Mouse (Mus musculus): Measurements from ENCODE around the gene Cfap54. TPM values are rescaled to one million over a fixed set of nuclear protein-coding genes. Genes with fewer than 3 reads are reported as not detected.

Gene Cfap54
- polyA plus RNA-seq, 1 experiment from 2014 or later = 0.10 TPM

DNA sequence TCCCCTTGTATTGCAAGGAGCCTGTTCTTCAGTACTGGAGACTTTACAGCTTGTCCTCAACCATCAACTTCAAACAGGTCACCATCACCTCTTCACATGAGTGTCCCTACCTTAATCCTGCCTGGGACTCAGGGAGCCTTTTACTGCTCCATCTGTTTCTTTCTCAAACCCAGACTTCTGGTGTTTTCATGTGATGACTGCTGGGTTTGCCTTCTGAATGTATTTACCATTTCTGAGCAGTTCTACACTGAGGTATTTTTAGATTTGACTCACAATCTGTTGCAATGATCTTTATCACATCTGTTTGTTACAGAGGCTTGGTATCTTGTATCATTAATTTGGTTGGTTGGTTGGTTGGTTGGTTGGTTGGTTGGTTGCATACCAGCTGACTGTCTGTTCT is 88.9 kb downstream of the Cfap54 start:
- H3K27ac ChIP-seq (ENCODE audit: low read length) = no peak overlapping the region
- ATAC-seq (ENCODE audit: insufficient number of reproducible peaks, insufficient read depth, low FRiP score, low read depth) = no peak
- H3K36me3 ChIP-seq (ENCODE audit: control insufficient read depth, insufficient read depth, low read length) = no peaks in the 10 kb centered on the region
- H3K4me1 ChIP-seq (ENCODE audit: control insufficient read depth, insufficient read depth, low read length) = no peaks in the 10 kb centered on the region
- H3K9me3 ChIP-seq (ENCODE audit: control insufficient read depth, low read depth, low read length) = no peaks in the 10 kb centered on the region
- no peak overlapping the region for H3K9ac ChIP-seq (replicated peaks; ENCODE audit: low read depth, low read length)
- H3K4me2 ChIP-seq (replicated peaks; ENCODE audit: low read depth, low read length) = no peak overlapping the region
- H3K27me3 ChIP-seq (ENCODE audit: control insufficient read depth, insufficient read depth, low read length) = no peaks in the 10 kb centered on the region
- no peak overlapping the region for H3K4me3 ChIP-seq (ENCODE audit: low read depth, low read length)

DNA sequence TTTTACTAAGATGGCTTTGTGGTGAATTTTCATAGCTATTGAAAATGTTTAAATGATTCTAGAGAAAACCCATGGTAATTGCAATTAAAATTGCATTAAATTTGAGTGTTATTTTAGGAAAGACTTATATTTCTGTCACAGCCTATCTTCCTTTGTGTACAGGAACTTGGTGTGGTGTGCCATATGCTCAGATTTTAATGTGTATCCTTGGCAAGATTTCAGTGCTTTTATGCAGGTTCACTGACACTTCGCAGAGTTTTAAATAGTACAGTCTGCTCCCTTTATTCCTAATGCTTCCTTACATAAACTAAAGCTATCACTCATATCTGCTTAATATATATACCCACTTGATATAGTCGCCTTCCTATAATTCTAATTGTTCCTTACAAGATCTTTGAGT is 90.8 kb downstream of the Cfap54 start:
- Histone ChIP-seq H3K27ac (ENCODE audit: low read length) (no peak overlapping the region), H3K27me3 (ENCODE audit: control insufficient read depth, insufficient read depth, low read length) (no peaks in the 10 kb centered on the region), H3K9ac (replicated peaks; ENCODE audit: low read depth, low read length) (no peak overlapping the region), H3K4me3 (ENCODE audit: low read depth, low read length) (no peak overlapping the region), H3K4me1 (ENCODE audit: control insufficient read depth, insufficient read depth, low read length) (no peaks in the 10 kb centered on the region), H3K36me3 (ENCODE audit: control insufficient read depth, insufficient read depth, low read length) (no peaks in the 10 kb centered on the region), H3K4me2 (replicated peaks; ENCODE audit: low read depth, low read length) (no peak overlapping the region), H3K9me3 (ENCODE audit: control insufficient read depth, low read depth, low read length) (no peaks in the 10 kb centered on the region)
- 62% methylated on average over 2 of the region's 2 CpGs for WGBS
- no peak for ATAC-seq (ENCODE audit: insufficient number of reproducible peaks, insufficient read depth, low FRiP score, low read depth)

DNA sequence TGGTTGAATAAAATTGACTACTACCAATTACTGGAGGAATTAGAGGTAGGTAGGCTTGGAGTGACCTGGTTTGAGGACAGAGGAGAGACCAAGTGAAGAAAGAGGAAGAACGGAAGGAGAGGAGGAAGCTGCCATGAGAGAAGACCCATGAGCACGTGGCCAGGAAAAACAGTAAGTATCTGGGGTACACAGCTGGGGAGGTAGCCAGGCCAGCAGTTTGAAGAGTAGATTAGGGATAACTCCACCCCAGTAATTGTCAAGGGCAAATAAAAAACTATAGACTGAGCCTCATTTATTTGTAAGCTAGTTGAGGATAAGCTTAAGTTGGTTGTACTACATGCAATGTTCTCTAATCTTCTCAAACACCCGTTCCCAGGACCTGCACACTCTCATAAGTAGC is 116.3 kb downstream of the Cfap54 start:
- Histone ChIP-seq H3K36me3 (ENCODE audit: control insufficient read depth, insufficient read depth, low read length) (no peaks in the 10 kb centered on the region), H3K27me3 (ENCODE audit: control insufficient read depth, insufficient read depth, low read length) (no peaks in the 10 kb centered on the region), H3K27ac (ENCODE audit: low read length) (no peak overlapping the region), H3K4me3 (ENCODE audit: low read depth, low read length) (no peak overlapping the region), H3K9ac (replicated peaks; ENCODE audit: low read depth, low read length) (no peak overlapping the region), H3K4me1 (ENCODE audit: control insufficient read depth, insufficient read depth, low read length) (no peaks in the 10 kb centered on the region), H3K4me2 (replicated peaks; ENCODE audit: low read depth, low read length) (no peak overlapping the region), H3K9me3 (ENCODE audit: control insufficient read depth, low read depth, low read length) (no peaks in the 10 kb centered on the region)
- ATAC-seq (ENCODE audit: insufficient number of reproducible peaks, insufficient read depth, low FRiP score, low read depth) = no peak
- 78% methylated on average over 3 of the region's 3 CpGs for WGBS

DNA sequence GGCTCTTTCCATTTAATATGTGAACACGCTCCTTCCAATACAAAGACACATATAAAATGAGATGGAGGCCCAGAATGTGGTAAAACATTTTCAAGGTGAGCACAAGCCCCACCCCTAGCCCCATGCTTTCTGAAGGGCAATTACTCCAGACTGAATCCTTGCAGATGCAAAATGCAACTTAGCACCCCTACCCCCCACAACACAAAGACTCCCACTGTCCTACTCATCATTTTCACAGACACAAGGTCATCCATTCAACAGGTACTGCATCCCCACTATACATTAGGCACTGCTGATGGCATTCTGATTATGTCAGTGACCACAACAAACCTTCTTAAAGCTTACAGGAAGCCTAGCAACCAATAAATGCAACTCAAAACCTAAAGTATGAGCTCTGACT is 131.4 kb downstream of the Cfap54 start:
- Histone ChIP-seq H3K27ac (ENCODE audit: low read length) (no peak overlapping the region), H3K9ac (replicated peaks; ENCODE audit: low read depth, low read length) (no peak overlapping the region), H3K27me3 (ENCODE audit: control insufficient read depth, insufficient read depth, low read length) (no peaks in the 10 kb centered on the region), H3K4me1 (ENCODE audit: control insufficient read depth, insufficient read depth, low read length) (no peaks in the 10 kb centered on the region), H3K9me3 (ENCODE audit: control insufficient read depth, low read depth, low read length) (no peaks in the 10 kb centered on the region), H3K4me2 (replicated peaks; ENCODE audit: low read depth, low read length) (no peak overlapping the region), H3K36me3 (ENCODE audit: control insufficient read depth, insufficient read depth, low read length) (no peaks in the 10 kb centered on the region), H3K4me3 (ENCODE audit: low read depth, low read length) (no peak overlapping the region)
- ATAC-seq (ENCODE audit: insufficient number of reproducible peaks, insufficient read depth, low FRiP score, low read depth) = no peak
- 88% methylated on average over 1 of the region's 1 CpGs for WGBS

DNA sequence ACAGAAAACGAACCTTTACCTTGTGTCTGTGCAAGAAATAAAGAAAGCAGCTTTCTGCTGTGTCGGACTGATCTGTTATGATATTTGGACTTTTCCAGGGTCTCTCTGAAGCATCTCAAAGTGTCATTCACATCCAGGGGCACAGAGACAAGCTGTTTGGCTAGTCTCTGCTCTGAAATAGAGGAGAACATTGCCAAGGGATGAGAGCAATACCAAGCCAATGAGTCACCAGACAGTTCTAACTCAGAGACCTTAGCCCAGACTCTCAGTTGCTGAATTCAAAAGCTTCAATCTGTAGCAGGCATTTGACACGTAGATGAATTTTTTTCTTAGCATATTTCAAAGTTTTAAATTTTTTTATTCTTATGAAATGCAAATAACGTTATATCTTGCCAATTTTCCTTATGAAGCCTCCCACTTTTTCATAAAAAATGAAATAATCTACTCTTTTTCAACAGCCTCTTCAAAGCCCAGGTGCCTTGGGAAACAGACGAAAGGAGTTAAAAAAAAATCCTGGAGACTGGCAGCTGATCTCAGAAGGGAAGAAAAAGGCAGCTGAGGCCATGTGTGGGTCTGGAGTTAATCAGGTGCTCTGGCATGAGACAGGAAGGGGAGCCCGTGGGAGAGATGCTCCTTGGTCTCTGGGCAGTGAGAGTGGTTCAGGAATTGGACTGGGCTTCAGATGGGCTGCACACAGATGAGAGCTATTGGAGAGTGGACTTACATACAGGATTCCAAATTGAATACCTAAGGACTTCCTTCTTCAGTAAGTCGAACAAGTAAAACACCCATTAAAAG is 138.4 kb downstream of the Cfap54 start:
- Histone ChIP-seq H3K4me3 (ENCODE audit: low read depth, low read length) (no peak overlapping the region), H3K4me2 (replicated peaks; ENCODE audit: low read depth, low read length) (no peak overlapping the region), H3K27ac (ENCODE audit: low read length) (no peak overlapping the region), H3K27me3 (ENCODE audit: control insufficient read depth, insufficient read depth, low read length) (no peaks in the 10 kb centered on the region), H3K9ac (replicated peaks; ENCODE audit: low read depth, low read length) (no peak overlapping the region), H3K4me1 (ENCODE audit: control insufficient read depth, insufficient read depth, low read length) (no peaks in the 10 kb centered on the region), H3K9me3 (ENCODE audit: control insufficient read depth, low read depth, low read length) (no peaks in the 10 kb centered on the region), H3K36me3 (ENCODE audit: control insufficient read depth, insufficient read depth, low read length) (no peaks in the 10 kb centered on the region)
- 74% methylated on average over 7 of the region's 7 CpGs for WGBS
- no peak for ATAC-seq (ENCODE audit: insufficient number of reproducible peaks, insufficient read depth, low FRiP score, low read depth)

DNA sequence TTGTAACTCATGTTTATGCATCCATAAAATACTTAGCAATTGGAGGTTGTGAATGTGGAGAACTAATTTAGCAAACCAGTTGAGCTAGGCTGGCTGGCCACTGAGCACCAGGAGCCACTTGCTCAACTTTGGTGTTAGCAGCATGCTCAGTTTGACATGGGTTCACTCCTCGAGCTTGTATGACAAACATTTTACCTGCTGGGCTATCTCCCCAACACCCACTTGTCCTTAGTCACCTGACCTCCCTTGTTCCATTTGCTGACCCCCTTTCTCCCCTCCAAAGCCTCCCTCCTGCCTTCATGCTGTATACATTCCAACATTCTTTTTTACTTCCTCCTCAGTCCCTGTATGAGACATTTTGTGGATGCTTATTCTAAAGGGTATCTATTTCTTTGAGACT is 139.8 kb downstream of the Cfap54 start:
- Histone ChIP-seq H3K4me2 (replicated peaks; ENCODE audit: low read depth, low read length) (no peak overlapping the region), H3K36me3 (ENCODE audit: control insufficient read depth, insufficient read depth, low read length) (no peaks in the 10 kb centered on the region), H3K9me3 (ENCODE audit: control insufficient read depth, low read depth, low read length) (no peaks in the 10 kb centered on the region), H3K27me3 (ENCODE audit: control insufficient read depth, insufficient read depth, low read length) (no peaks in the 10 kb centered on the region), H3K4me1 (ENCODE audit: control insufficient read depth, insufficient read depth, low read length) (no peaks in the 10 kb centered on the region), H3K27ac (ENCODE audit: low read length) (no peak overlapping the region), H3K4me3 (ENCODE audit: low read depth, low read length) (no peak overlapping the region), H3K9ac (replicated peaks; ENCODE audit: low read depth, low read length) (no peak overlapping the region)
- 50% methylated on average over 1 of the region's 1 CpGs for WGBS
- no peak for ATAC-seq (ENCODE audit: insufficient number of reproducible peaks, insufficient read depth, low FRiP score, low read depth)

DNA sequence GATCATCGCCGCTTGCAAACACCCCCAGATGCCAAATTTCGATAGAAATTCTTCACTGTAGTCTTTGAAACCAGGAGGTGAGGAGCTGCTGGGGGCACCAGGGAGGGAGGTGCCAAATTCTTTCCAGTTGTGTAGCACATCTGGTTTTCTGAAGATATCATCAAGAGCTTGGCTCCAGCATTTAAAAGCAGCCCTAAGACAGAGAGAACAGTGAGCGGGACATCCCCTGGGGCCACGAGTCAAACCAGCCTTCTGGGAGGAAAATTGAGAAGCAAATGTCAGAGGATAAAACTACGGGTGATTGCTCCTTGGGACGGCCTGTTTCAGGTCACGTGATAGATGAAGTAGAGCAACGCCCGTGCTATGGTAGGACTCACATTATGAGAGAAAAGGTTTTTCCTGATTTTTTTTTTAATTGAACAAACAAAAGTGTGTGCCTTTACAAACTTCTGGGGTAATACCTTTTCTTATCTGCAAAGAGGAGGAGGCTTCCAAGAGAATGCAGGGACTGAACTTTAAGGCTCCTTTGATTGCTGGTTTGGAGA is 143.6 kb downstream of the Cfap54 start:
- H3K4me2 ChIP-seq (replicated peaks; ENCODE audit: low read depth, low read length) = no peak overlapping the region
- no peak for ATAC-seq (ENCODE audit: insufficient number of reproducible peaks, insufficient read depth, low FRiP score, low read depth)
- no peaks in the 10 kb centered on the region for H3K36me3 ChIP-seq (ENCODE audit: control insufficient read depth, insufficient read depth, low read length)
- no peaks in the 10 kb centered on the region for H3K4me1 ChIP-seq (ENCODE audit: control insufficient read depth, insufficient read depth, low read length)
- H3K27me3 ChIP-seq (ENCODE audit: control insufficient read depth, insufficient read depth, low read length) = no peaks in the 10 kb centered on the region
- 67% methylated on average over 10 of the region's 10 CpGs for WGBS
- no peak overlapping the region for H3K27ac ChIP-seq (ENCODE audit: low read length)
- H3K9me3 ChIP-seq (ENCODE audit: control insufficient read depth, low read depth, low read length) = no peaks in the 10 kb centered on the region
- no peak overlapping the region for H3K4me3 ChIP-seq (ENCODE audit: low read depth, low read length)
- no peak overlapping the region for H3K9ac ChIP-seq (replicated peaks; ENCODE audit: low read depth, low read length)

DNA sequence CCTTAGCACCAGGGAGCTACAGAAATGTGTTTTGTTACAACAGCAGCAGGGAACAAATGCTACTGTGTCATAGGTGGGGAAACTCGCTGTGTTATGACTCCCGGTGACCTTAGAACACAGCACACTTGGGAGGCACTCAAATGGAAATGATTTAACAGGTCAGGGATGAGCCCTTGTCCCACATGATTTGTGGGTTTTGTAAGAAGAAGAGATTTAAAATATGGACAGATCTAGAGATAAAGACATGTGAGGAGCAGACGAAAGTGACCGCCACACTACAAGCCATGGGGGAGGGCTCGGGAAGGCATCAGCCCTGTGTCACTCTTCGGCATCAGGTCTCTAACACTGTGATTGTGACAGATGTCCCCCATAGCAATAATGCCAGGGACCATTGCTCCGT is 144.3 kb downstream of the Cfap54 start:
- H3K9me3 ChIP-seq (ENCODE audit: control insufficient read depth, low read depth, low read length) = no peaks in the 10 kb centered on the region
- 78% methylated on average over 7 of the region's 7 CpGs for WGBS
- ATAC-seq (ENCODE audit: insufficient number of reproducible peaks, insufficient read depth, low FRiP score, low read depth) = no peak

DNA sequence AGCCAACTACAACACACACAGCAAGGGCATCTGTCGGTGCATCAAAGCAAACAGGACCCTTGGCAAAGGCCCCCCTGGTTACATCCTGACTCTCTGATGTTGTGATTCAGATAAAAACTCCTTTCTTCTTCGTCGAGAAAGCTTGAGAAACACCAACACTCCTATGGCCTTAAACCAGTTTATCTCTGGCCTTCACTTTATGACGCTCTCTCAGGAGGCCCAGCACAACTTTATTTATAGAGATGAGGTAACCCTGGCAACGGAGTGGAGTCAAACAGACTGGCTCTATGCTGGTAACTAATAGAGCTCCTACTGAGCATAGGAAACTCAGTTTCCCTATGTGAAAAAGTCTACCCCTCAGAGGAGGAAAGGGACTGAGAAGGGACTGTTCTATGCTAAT is 146.9 kb downstream of the Cfap54 start:
- no peak overlapping the region for H3K27ac ChIP-seq (ENCODE audit: low read length)
- WGBS = 24% methylated on average over 5 of the region's 5 CpGs
- no peak for ATAC-seq (ENCODE audit: insufficient number of reproducible peaks, insufficient read depth, low FRiP score, low read depth)
- H3K4me3 ChIP-seq (ENCODE audit: low read depth, low read length) = no peak overlapping the region
- no peaks in the 10 kb centered on the region for H3K9me3 ChIP-seq (ENCODE audit: control insufficient read depth, low read depth, low read length)
- H3K4me2 ChIP-seq (replicated peaks; ENCODE audit: low read depth, low read length) = no peak overlapping the region
- no peak overlapping the region for H3K9ac ChIP-seq (replicated peaks; ENCODE audit: low read depth, low read length)
- H3K27me3 ChIP-seq (ENCODE audit: control insufficient read depth, insufficient read depth, low read length) = no peaks in the 10 kb centered on the region
- no peaks in the 10 kb centered on the region for H3K36me3 ChIP-seq (ENCODE audit: control insufficient read depth, insufficient read depth, low read length)
- no peaks in the 10 kb centered on the region for H3K4me1 ChIP-seq (ENCODE audit: control insufficient read depth, insufficient read depth, low read length)

More for the DNA sequence above, 144.3 kb downstream of the Cfap54 start:
- no peak overlapping the region for H3K9ac ChIP-seq (replicated peaks; ENCODE audit: low read depth, low read length)
- no peaks in the 10 kb centered on the region for H3K27me3 ChIP-seq (ENCODE audit: control insufficient read depth, insufficient read depth, low read length)
- H3K27ac ChIP-seq (ENCODE audit: low read length) = no peak overlapping the region
- H3K4me2 ChIP-seq (replicated peaks; ENCODE audit: low read depth, low read length) = no peak overlapping the region
- H3K4me1 ChIP-seq (ENCODE audit: control insufficient read depth, insufficient read depth, low read length) = no peaks in the 10 kb centered on the region
- H3K36me3 ChIP-seq (ENCODE audit: control insufficient read depth, insufficient read depth, low read length) = no peaks in the 10 kb centered on the region
- no peak overlapping the region for H3K4me3 ChIP-seq (ENCODE audit: low read depth, low read length)

Measured in stomach, embryonic 14.5 days (tissue).